Mouse (Mus musculus) liver, embryonic 14.5 days (tissue): ENCODE results near the gene Ifi27l2a. TPM values are rescaled to one million over a fixed set of nuclear protein-coding genes. Genes with fewer than 3 reads are reported as not detected.
"Not testable (repeated sequence)": the region's sequence is repeated elsewhere in the genome, so short reads cannot be mapped to it uniquely, and the experiment has no call there.

Source experiments
- ATAC-seq: fragments of 200-750 bp; cut with Nextera tagmentation; 2 replicates; pipeline ENCODE4 v1.8.0; 2017; ENCODE audit warnings: moderate number of reproducible peaks, mild to moderate bottlenecking, moderate library complexity; ENCODE audit not compliant: insufficient read depth
- DNase-seq, 3 experiments: peaks; one replicate each; pipeline ENCODE4 v3.0.0-alpha.2; 2012 to 2013; ENCODE audit warnings: low read depth in 3 of 3, low spot score in 3 of 3
- H3K27ac ChIP-seq: fragments of 300-500 bp; sonication (generic); 2 replicates; pipeline ENCODE4 v1.5.1; 2014; ENCODE audit warnings: moderate library complexity, mild to moderate bottlenecking, control low read depth, inconsistent platforms
- H3K27me3 ChIP-seq: fragments of 300-500 bp; sonication (generic); 2 replicates; pipeline ENCODE4 v1.6.1; 2014; ENCODE audit warnings: mild to moderate bottlenecking, low read length, moderate library complexity; ENCODE audit not compliant: control insufficient read depth, insufficient read depth
- H3K36me3 ChIP-seq: fragments of 300-500 bp; sonication (generic); replicated peaks from 2 replicates; pipeline ENCODE4 v1.6.1; 2014; ENCODE audit warnings: low read depth; ENCODE audit not compliant: control insufficient read depth, insufficient read depth
- H3K4me1 ChIP-seq, 2 experiments: fragments of 200-500 bp in 1 of 2; fragments of 300-500 bp in 1 of 2; sonication (generic) in 1 of 2; replicated peaks; 2 replicates each; pipeline ENCODE4 v1.6.1; 2012 to 2014; ENCODE audit warnings: antibody characterized with exemption in 1 of 2, inconsistent platforms in 1 of 2, low read length in 1 of 2; ENCODE audit not compliant: control insufficient read depth in 2 of 2, insufficient read depth in 2 of 2
- H3K4me2 ChIP-seq: fragments of 300-500 bp; sonication (generic); 2 replicates; pipeline ENCODE4 v1.6.1; 2014; ENCODE audit warnings: low read depth, mild to moderate bottlenecking, control low read depth, moderate library complexity
- H3K4me3 ChIP-seq, 2 experiments: fragments of 200-500 bp in 1 of 2; fragments of 300-500 bp in 1 of 2; sonication (generic) in 1 of 2; 2 replicates each; pipeline ENCODE4 v1.5.1; 2012 to 2014; ENCODE audit warnings: low read depth in 2 of 2, low read length in 2 of 2, mild to moderate bottlenecking in 2 of 2, control low read depth in 1 of 2, inconsistent platforms in 1 of 2, moderate library complexity in 1 of 2; ENCODE audit not compliant: insufficient read depth in 1 of 2
- H3K9ac ChIP-seq: fragments of 300-500 bp; sonication (generic); replicated peaks from 2 replicates; pipeline ENCODE4 v1.6.1; 2014; ENCODE audit warnings: mild to moderate bottlenecking, control low read depth, moderate library complexity
- H3K9me3 ChIP-seq: fragments of 300-500 bp; sonication (generic); 2 replicates; pipeline ENCODE4 v1.6.1; 2016; ENCODE audit warnings: low read length, mixed read lengths; ENCODE audit not compliant: control insufficient read depth
- CTCF ChIP-seq: IDR thresholded peaks from 2 replicates; pipeline ENCODE4 v1.5.1; 2016; ENCODE audit warnings: antibody characterized with exemption, low read depth, control low read depth
- EP300 ChIP-seq: IDR thresholded peaks from 2 replicates; pipeline ENCODE4 v1.6.1; 2016; ENCODE audit warnings: antibody characterized with exemption, low read depth
- WGBS: fragments of 180-500 bp; shearing (Covaris S2); extraction: QIAGEN DNeasy Blood & Tissue Kit; methylation state at CpG from one replicate; pipeline ENCODE4 v1.1.7; 2014; ENCODE audit not compliant: insufficient replicate concordance; 5-methylcytosine and 5-hydroxymethylcytosine counted together
- polyA plus RNA-seq, 2 experiments: library from polyadenylated mRNA; depleted of rRNA in 1 of 2; stranded (reverse) in 1 of 2; unstranded in 1 of 2; fragments of >200 nt; fragmentation: Nextera tagmentation in 1 of 2; extraction: Ambion mirVana in 1 of 2; gene quantifications; 2 replicates each; pipeline versions ENCODE4 v1.2.1 to v1.2.3; 2012 to 2014

The Ifi27l2a gene
- polyA plus RNA-seq, 2 experiments = 5.2 to 10.8 TPM

GRCm38 (mm10) chr12:103486726-103487125 is 43.2 kb upstream of the Ifi27l2a start:
- Histone ChIP-seq H3K9ac (no peak overlapping the region), H3K9me3 (no peaks in the 10 kb centered on the region), H3K36me3 (no peaks in the 10 kb centered on the region), H3K4me2 (no peak overlapping the region), H3K27ac (no peak overlapping the region), H3K4me3 (no peak overlapping the region), H3K4me1 (no peaks in the 10 kb centered on the region), H3K27me3 (no peaks in the 10 kb centered on the region)
- no peak for TF ChIP-seq EP300
- no peak for TF ChIP-seq CTCF
- DNase-seq (no peak), ATAC-seq (no peak)
- 63% methylated on average over 1 of the region's 1 CpGs for WGBS

- not testable (repeated sequence) for ATAC-seq, H3K9me3 ChIP-seq, DNase-seq, H3K4me3 ChIP-seq, H3K27me3 ChIP-seq, H3K4me2 ChIP-seq, H3K4me1 ChIP-seq, H3K9ac ChIP-seq, H3K27ac ChIP-seq, H3K36me3 ChIP-seq
- 48% methylated on average over 9 of the region's 9 CpGs for WGBS
These were observed 40.9 kb upstream of the Ifi27l2a start for GRCm38 (mm10) chr12:103484200-103484972.

- Histone ChIP-seq H3K36me3 (no peaks in the 10 kb centered on the region), H3K9me3 (no peaks in the 10 kb centered on the region), H3K9ac (no peak overlapping the region), H3K27me3 (no peaks in the 10 kb centered on the region), H3K4me2 (no peak overlapping the region), H3K27ac (no peak overlapping the region), H3K4me1 (no peaks in the 10 kb centered on the region), H3K4me3 (no peak overlapping the region)
- ATAC-seq = no peak
- 31% methylated on average over 2 of the region's 2 CpGs for WGBS
- no peak for TF ChIP-seq EP300
- no peak for TF ChIP-seq CTCF
- DNase-seq = no peak
These were observed 39.3 kb upstream of the Ifi27l2a start for GRCm38 (mm10) chr12:103482781-103483180.

GRCm38 (mm10) chr12:103481671-103482070 is 38.2 kb upstream of the Ifi27l2a start:
- TF ChIP-seq CTCF (no peak), EP300 (no peak)
- Histone ChIP-seq H3K4me3 (no peak overlapping the region), H3K27me3 (no peaks in the 10 kb centered on the region), H3K36me3 (no peaks in the 10 kb centered on the region), H3K4me2 (no peak overlapping the region), H3K27ac (no peak overlapping the region), H3K4me1 (no peaks in the 10 kb centered on the region), H3K9me3 (no peaks in the 10 kb centered on the region), H3K9ac (no peak overlapping the region)
- 43% methylated on average over 5 of the region's 5 CpGs for WGBS
- DNase-seq (no peak), ATAC-seq (no peak)

- TF ChIP-seq CTCF (no peak), EP300 (no peak)
- DNase-seq = no peak
- WGBS = 51% methylated on average over 7 of the region's 7 CpGs
These were observed 34.1 kb upstream of the Ifi27l2a start for GRCm38 (mm10) chr12:103477461-103478015.

More at GRCm38 (mm10) chr12:103477461-103478015, 34.1 kb upstream of the Ifi27l2a start:
- H3K9me3 ChIP-seq = no peaks in the 10 kb centered on the region
- no peak for ATAC-seq
- H3K4me3 ChIP-seq = no peak overlapping the region
- no peaks in the 10 kb centered on the region for H3K4me1 ChIP-seq
- H3K27me3 ChIP-seq = no peaks in the 10 kb centered on the region
- H3K27ac ChIP-seq = no peak overlapping the region
- H3K36me3 ChIP-seq = no peaks in the 10 kb centered on the region
- no peak overlapping the region for H3K4me2 ChIP-seq
- H3K9ac ChIP-seq = no peak overlapping the region
